1 mouse cellular context compared by ENCODE assay signal in genomic region chr9:78100956-78101355, GRCm38 (mm10).
A peak's percentile ranks its signal among the peaks of the same experiment; 100 is the strongest.
TF ChIP-seq lines count a peak whose summit lies in the region.

No protein-coding gene starts in this region.

TF ChIP-seq in MEL, 35 proteins besides CTCF, POLR2A, EP300 and RAD21 (continued from another document):
- TF ChIP-seq BHLHE40 (IDR thresholded peaks at IDR 0.05; ENCODE audit: borderline replicate concordance, low read depth, low read length) (peak; percentile 99), SIN3A (IDR thresholded peaks at IDR 0.05; ENCODE audit: low read length) (peak; percentile 68), MAZ (IDR thresholded peaks at IDR 0.05; ENCODE audit: low read depth, low read length) (no peak), ETS1 (IDR thresholded peaks at IDR 0.05; ENCODE audit: low read depth, low read length) (peak; percentile 84), RCOR1 (IDR thresholded peaks at IDR 0.05; ENCODE audit: low read depth, low read length) (no peak), KAT2A (conservative IDR thresholded peaks at IDR 0.05; ENCODE audit: low read depth, low read length) (no peak), MAFK (IDR thresholded peaks at IDR 0.05; ENCODE audit: borderline replicate concordance, low read depth, low read length) (no peak), MYC (IDR thresholded peaks at IDR 0.05; ENCODE audit: low read depth, low read length) (peak; percentile 81), GATA1 (IDR thresholded peaks at IDR 0.05; ENCODE audit: low read depth, low read length) (peak; percentile 76)
